Mouse (Mus musculus): Measurements from ENCODE around the gene Adam23. TPM values are rescaled to one million over a fixed set of nuclear protein-coding genes. Genes with fewer than 3 reads are reported as not detected.
"Not testable (repeated sequence)": the region's sequence is repeated elsewhere in the genome, so short reads cannot be mapped to it uniquely, and the experiment has no call there.

Gene Adam23
- polyA plus RNA-seq, 1 experiment from 2014 or later: 1.3 TPM

- not testable (repeated sequence) for H3K4me2 ChIP-seq; H3K4me3 ChIP-seq (ENCODE audit: low read depth, low read length); H3K9ac ChIP-seq (ENCODE audit: low read depth, low read length); H3K36me3 ChIP-seq (ENCODE audit: control insufficient read depth, insufficient read depth, low read length); DNase-seq (ENCODE audit: low spot score); H3K9me3 ChIP-seq (ENCODE audit: control insufficient read depth, low read length); H3K27me3 ChIP-seq (replicated peaks; ENCODE audit: control insufficient read depth, insufficient read depth, low read length); ATAC-seq (replicated peaks; ENCODE audit: low FRiP score); H3K27ac ChIP-seq (ENCODE audit: low read depth, low read length); H3K4me1 ChIP-seq (replicated peaks; ENCODE audit: control insufficient read depth, insufficient read depth, low read length)
Measured at GRCm38 (mm10) chr1:63630390-63630789, 184.7 kb downstream of the Adam23 start.

DNA sequence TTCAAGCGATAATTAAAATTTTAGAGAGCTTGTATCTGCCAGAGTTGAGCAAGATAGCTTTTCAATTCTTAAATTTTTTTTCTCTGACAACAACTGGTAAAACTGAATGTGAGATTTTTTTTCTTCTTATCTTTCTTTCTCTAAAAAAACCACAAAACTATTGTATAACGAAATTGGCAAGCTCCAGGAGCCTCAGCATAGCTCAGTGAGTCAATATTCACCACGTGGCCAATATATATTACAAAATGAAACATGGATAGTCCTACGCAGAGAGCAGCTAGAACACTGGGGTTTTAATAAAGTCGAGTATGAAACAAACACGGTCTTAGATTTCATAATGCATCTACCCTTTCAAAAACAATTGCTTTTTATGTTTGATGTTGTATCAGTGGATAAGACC lies 194.2 kb downstream of the Adam23 start:
- no peak overlapping the region for H3K4me3 ChIP-seq (ENCODE audit: low read depth, low read length)
- no peak for ATAC-seq (replicated peaks; ENCODE audit: low FRiP score)
- no peaks in the 10 kb centered on the region for H3K27me3 ChIP-seq (replicated peaks; ENCODE audit: control insufficient read depth, insufficient read depth, low read length)
- no peaks in the 10 kb centered on the region for H3K4me1 ChIP-seq (replicated peaks; ENCODE audit: control insufficient read depth, insufficient read depth, low read length)
- no peak overlapping the region for H3K4me2 ChIP-seq
- no peak overlapping the region for H3K27ac ChIP-seq (ENCODE audit: low read depth, low read length)
- H3K9me3 ChIP-seq (ENCODE audit: control insufficient read depth, low read length): no peaks in the 10 kb centered on the region
- DNase-seq (ENCODE audit: low spot score): no peak
- H3K9ac ChIP-seq (ENCODE audit: low read depth, low read length): no peak overlapping the region
- 68% methylated on average over 6 of the region's 6 CpGs for WGBS
- no peaks in the 10 kb centered on the region for H3K36me3 ChIP-seq (ENCODE audit: control insufficient read depth, insufficient read depth, low read length)

Other genes starting within 250 kb of the Adam23 start
- gene Gpr1, start 231.3 kb upstream of the Adam23 start, polyA plus RNA-seq (2014; fragmentation: Nextera tagmentation; extraction: Ambion mirVana): 0.09 and 0.14 TPM in 2 replicates
- 3.8 TPM in 2 replicates for gene Zdbf2, start 172.6 kb upstream of the Adam23 start, polyA plus RNA-seq (2014; fragmentation: Nextera tagmentation; extraction: Ambion mirVana)
- not detected in 2 replicates for gene Gm39653, start 170.1 kb downstream of the Adam23 start, polyA plus RNA-seq (2014; fragmentation: Nextera tagmentation; extraction: Ambion mirVana)
- not detected in 2 replicates for gene Dytn, start 241.0 kb downstream of the Adam23 start, polyA plus RNA-seq (2014; fragmentation: Nextera tagmentation; extraction: Ambion mirVana)